Mouse (Mus musculus): ENCODE results near the gene Jam2. TPM values are rescaled to one million over a fixed set of nuclear protein-coding genes. Genes with fewer than 3 reads are reported as not detected.
A peak's percentile ranks its signal among the peaks of the same experiment; 100 is the strongest.

Gene Jam2
- total and polyA plus RNA-seq, 2 experiments: 2.4 to 9.8 TPM

DNA sequence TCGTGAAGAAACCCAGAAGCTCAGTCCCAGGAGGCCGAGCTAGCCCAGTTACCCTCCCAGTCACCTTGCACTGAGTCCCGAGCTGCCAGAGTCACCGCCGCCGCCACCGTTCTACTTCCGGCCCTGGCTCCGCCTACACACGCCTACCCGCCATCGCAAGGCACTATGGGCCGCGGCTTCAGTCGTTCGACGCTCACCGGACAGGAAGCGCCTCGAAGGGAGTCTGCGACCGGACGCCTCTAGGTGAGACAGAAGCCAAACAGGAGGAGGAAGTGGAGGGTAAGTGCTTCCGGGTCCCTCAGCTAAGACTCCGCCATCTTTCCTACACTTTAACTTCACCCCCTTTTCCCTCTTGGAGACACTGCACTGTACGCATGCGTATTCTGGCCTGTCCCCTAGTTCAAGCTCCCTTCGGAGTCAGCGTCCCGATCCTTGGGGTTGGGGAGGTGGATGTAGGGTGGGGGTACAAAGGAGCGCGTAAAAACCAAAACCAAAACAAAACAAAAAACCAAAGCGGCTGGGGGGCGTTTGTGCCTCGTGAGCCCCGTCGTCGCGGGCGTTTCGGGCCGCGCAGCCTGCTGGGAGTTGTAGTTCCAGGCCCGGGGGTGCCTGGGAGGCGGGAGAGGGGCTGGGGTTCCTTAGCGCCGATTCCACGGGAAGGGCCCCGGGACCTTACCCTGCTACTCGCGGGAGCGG lies 61.0 kb downstream of the Jam2 start, which contains the start of gene Gabpa:
Gene Gabpa (plus strand): TSS at position 181 of the 696 bp plus-strand sequence.
- H3K4me1 ChIP-seq (ENCODE audit: control insufficient read depth, insufficient read depth, low read length): peaks cover 14% of the 10 kb centered on the region; the same call in 1 of the 2 replicates
- H3K36me3 ChIP-seq (ENCODE audit: control insufficient read depth, insufficient read depth, low read length): peaks cover 24% of the 10 kb centered on the region
- TF ChIP-seq CTCF (IDR thresholded peaks at IDR 0.05; ENCODE audit: low read depth, low read length) (no peak), POLR2A (IDR thresholded peaks at IDR 0.05; ENCODE audit: extremely low read depth, insufficient read depth, low read length) (peak; percentile 85; the same call in 1 of the 2 replicates)
- H3K79me2 ChIP-seq (ENCODE audit: control insufficient read depth, insufficient read depth, low read length): peaks cover 21% of the 10 kb centered on the region
- peak; percentile 98 for DNase-seq (ENCODE audit: extremely low read depth, low read depth, low spot score)
- peak within 1 kb of the TSS; percentile 98 for H3K9ac ChIP-seq (ENCODE audit: low read depth, low read length)
- H3K4me3 ChIP-seq (ENCODE audit: insufficient read depth, low read depth, low read length): peak within 1 kb of the TSS; percentile 86
- no peaks in the 10 kb centered on the region for H3K27me3 ChIP-seq (ENCODE audit: control insufficient read depth, insufficient read depth, low read length)
- peak within 1 kb of the TSS; percentile 98 for H3K27ac ChIP-seq (replicated peaks; ENCODE audit: insufficient read depth, low read depth, low read length)
- WGBS: under 1% methylated on average over 52 of the region's 52 CpGs

DNA sequence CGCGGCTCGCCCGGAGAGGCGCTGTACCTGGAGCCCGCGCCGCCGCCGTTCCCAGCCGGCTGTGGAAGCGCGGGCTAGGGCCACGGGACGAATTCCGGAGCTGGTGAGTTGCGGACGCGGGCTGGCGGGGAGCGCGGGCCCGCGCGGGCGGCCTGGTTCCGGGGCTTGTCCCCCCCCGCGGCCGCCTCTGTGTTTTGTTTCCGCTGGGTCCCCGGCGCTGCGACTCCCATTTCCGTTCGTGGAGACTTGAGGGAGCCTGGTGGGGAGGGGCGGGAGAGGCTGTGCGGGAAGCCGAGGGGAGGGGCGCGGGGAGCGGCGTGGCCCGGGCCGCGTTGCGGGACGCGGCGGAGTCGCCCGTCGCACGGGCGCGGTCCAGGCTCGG lies 61.5 kb downstream of the Jam2 start, which contains the start of gene Atp5j:
Gene Atp5j (minus strand): TSS at position 185 of the 382 bp plus-strand sequence.
- peaks cover 14% of the 10 kb centered on the region; the same call in 1 of the 2 replicates for H3K4me1 ChIP-seq (ENCODE audit: control insufficient read depth, insufficient read depth, low read length)
- H3K27me3 ChIP-seq (ENCODE audit: control insufficient read depth, insufficient read depth, low read length): no peaks in the 10 kb centered on the region
- peak; percentile 65 for DNase-seq (ENCODE audit: extremely low read depth, low read depth, low spot score)
- TF ChIP-seq CTCF (IDR thresholded peaks at IDR 0.05; ENCODE audit: low read depth, low read length) (no peak), POLR2A (IDR thresholded peaks at IDR 0.05; ENCODE audit: extremely low read depth, insufficient read depth, low read length) (0 out of 2 replicates have a peak, but pooled peaks have one; percentile 37)
- peaks cover 22% of the 10 kb centered on the region for H3K36me3 ChIP-seq (ENCODE audit: control insufficient read depth, insufficient read depth, low read length)
- H3K9ac ChIP-seq (ENCODE audit: low read depth, low read length): peak within 1 kb of the TSS; percentile 98
- peak within 1 kb of the TSS; percentile 98 for H3K27ac ChIP-seq (replicated peaks; ENCODE audit: insufficient read depth, low read depth, low read length)
- under 1% methylated on average over 54 of the region's 57 CpGs for WGBS
- peaks cover 21% of the 10 kb centered on the region for H3K79me2 ChIP-seq (ENCODE audit: control insufficient read depth, insufficient read depth, low read length)
- peak within 1 kb of the TSS; percentile 86 for H3K4me3 ChIP-seq (ENCODE audit: insufficient read depth, low read depth, low read length)

DNA sequence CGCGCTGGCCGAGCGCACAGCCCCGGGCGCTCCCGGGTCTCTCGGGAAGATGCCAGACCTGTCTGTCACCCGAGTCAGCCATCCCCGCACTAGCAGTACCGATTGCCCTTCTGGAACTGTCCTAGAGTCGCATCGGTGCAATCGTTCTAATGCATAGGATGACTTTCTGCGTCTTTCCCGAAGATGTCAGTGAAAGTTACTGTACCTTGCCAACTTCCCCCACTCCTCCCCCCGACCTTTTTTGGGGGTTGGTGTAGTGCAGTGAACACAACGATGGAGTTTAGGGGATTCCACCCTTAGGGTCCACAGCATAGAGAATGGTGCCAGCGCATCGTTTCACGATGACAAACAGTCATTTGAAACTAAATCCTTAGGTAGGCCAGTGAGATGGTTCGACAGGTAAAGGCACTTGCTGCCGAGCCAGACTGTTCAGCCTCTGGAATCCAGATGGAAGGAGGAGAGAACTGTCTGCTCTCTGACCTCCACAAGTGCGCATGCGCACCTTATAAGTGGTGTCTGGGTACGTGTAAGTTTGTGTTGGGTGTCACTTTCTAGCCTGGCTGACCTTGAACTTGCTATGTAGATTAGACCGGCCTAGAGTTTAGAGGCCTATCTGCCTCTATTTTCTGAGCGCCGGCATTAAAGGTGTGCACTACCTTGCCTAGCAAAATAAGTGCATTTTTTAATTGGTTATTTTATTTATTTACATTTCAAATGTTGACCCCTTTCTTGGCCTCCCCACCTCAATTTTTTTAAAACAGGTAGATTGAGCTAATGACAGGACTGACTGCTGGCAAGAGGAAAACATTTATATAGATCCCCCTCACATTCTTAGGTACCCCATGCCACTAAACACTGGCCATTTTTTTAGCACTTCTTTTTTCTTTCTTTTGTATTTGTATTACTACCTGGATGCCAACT lies 62.2 kb downstream of the Jam2 start:
- Histone ChIP-seq H3K9ac (ENCODE audit: low read depth, low read length) (peak overlapping the region; percentile 98), H3K36me3 (ENCODE audit: control insufficient read depth, insufficient read depth, low read length) (peaks cover 22% of the 10 kb centered on the region), H3K27me3 (ENCODE audit: control insufficient read depth, insufficient read depth, low read length) (no peaks in the 10 kb centered on the region), H3K4me1 (ENCODE audit: control insufficient read depth, insufficient read depth, low read length) (peaks cover 14% of the 10 kb centered on the region; the same call in 1 of the 2 replicates), H3K27ac (replicated peaks; ENCODE audit: insufficient read depth, low read depth, low read length) (peak overlapping the region; percentile 98), H3K4me3 (ENCODE audit: insufficient read depth, low read depth, low read length) (peak overlapping the region; percentile 86), H3K79me2 (ENCODE audit: control insufficient read depth, insufficient read depth, low read length) (peaks cover 21% of the 10 kb centered on the region)
- TF ChIP-seq CTCF (IDR thresholded peaks at IDR 0.05; ENCODE audit: low read depth, low read length) (no peak), POLR2A (IDR thresholded peaks at IDR 0.05; ENCODE audit: extremely low read depth, insufficient read depth, low read length) (peak; percentile 40; the same call in 1 of the 2 replicates)
- 1% methylated on average over 28 of the region's 29 CpGs for WGBS
- DNase-seq (ENCODE audit: extremely low read depth, low read depth, low spot score): peak; percentile 91

DNA sequence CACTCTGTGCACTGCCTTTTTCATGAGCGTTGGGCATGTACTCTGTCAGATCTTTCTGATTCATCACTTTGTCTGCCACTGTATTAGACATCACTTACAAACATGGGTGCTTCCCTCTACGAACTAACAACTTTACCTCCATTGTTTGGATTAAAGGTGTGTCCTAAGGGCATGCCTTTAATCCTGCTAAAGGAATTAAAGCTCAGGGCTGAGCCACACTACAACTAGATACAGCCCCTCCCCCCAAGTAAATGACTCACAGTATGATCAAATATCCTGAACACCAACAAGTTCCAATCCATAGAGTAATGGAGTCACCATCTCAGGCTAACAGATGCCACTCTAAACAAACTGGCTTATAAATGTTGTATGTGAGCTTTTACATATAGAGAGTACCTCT lies 64.7 kb downstream of the Jam2 start:
- H3K27ac ChIP-seq (replicated peaks; ENCODE audit: insufficient read depth, low read depth, low read length): no peak overlapping the region
- no peak for DNase-seq (ENCODE audit: extremely low read depth, low read depth, low spot score)
- H3K36me3 ChIP-seq (ENCODE audit: control insufficient read depth, insufficient read depth, low read length): peaks cover 24% of the 10 kb centered on the region
- peaks cover 10% of the 10 kb centered on the region; the same call in 1 of the 2 replicates for H3K4me1 ChIP-seq (ENCODE audit: control insufficient read depth, insufficient read depth, low read length)
- 89% methylated on average over 2 of the region's 2 CpGs for WGBS
- peaks cover 13% of the 10 kb centered on the region; the same call in 1 of the 2 replicates for H3K79me2 ChIP-seq (ENCODE audit: control insufficient read depth, insufficient read depth, low read length)
- no peak for TF ChIP-seq CTCF (IDR thresholded peaks at IDR 0.05; ENCODE audit: low read depth, low read length)
- no peak for TF ChIP-seq POLR2A (IDR thresholded peaks at IDR 0.05; ENCODE audit: extremely low read depth, insufficient read depth, low read length)
- no peak overlapping the region for H3K4me3 ChIP-seq (ENCODE audit: insufficient read depth, low read depth, low read length)
- H3K27me3 ChIP-seq (ENCODE audit: control insufficient read depth, insufficient read depth, low read length): no peaks in the 10 kb centered on the region
- no peak overlapping the region for H3K9ac ChIP-seq (ENCODE audit: low read depth, low read length)

DNA sequence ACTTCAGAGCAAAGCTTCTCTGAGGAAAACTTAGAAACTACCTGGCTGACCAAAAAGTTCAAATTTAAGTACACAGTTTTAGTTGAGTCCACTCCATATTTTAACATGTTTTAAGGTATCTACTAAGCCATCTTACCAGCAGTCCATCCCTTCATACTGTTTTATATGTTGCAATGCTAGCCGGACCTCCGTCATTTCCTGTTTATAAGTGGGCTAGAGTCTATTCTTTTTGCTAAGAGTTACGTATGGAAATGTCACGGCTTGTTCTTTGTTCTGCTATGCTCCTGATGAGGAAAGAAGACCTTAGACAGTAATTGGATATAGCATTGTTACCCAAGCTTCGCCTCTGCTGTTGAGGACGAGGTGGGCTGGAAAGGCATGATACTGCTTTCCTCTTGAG lies 79.6 kb downstream of the Jam2 start:
- peaks cover 66% of the 10 kb centered on the region for H3K36me3 ChIP-seq (ENCODE audit: control insufficient read depth, insufficient read depth, low read length)
- H3K27me3 ChIP-seq (ENCODE audit: control insufficient read depth, insufficient read depth, low read length): no peaks in the 10 kb centered on the region

More for the DNA sequence above, 79.6 kb downstream of the Jam2 start:
- no peak for DNase-seq (ENCODE audit: extremely low read depth, low read depth, low spot score)
- Histone ChIP-seq H3K9ac (ENCODE audit: low read depth, low read length) (no peak overlapping the region), H3K79me2 (ENCODE audit: control insufficient read depth, insufficient read depth, low read length) (no peaks in the 10 kb centered on the region), H3K27ac (replicated peaks; ENCODE audit: insufficient read depth, low read depth, low read length) (no peak overlapping the region), H3K4me3 (ENCODE audit: insufficient read depth, low read depth, low read length) (no peak overlapping the region), H3K4me1 (ENCODE audit: control insufficient read depth, insufficient read depth, low read length) (no peaks in the 10 kb centered on the region)
- 95% methylated on average over 6 of the region's 6 CpGs for WGBS
- TF ChIP-seq POLR2A (IDR thresholded peaks at IDR 0.05; ENCODE audit: extremely low read depth, insufficient read depth, low read length) (no peak), CTCF (IDR thresholded peaks at IDR 0.05; ENCODE audit: low read depth, low read length) (no peak)
